Mouse (Mus musculus): ENCODE data around the gene Ncoa7. TPM values are rescaled to one million over a fixed set of nuclear protein-coding genes. Genes with fewer than 3 reads are reported as not detected.
"Not testable (repeated sequence)": the region's sequence is repeated elsewhere in the genome, so short reads cannot be mapped to it uniquely, and the experiment has no call there.

The Ncoa7 gene
- polyA plus RNA-seq, 1 experiment from 2014 or later, result 8.8 TPM

- not testable (repeated sequence) for H3K36me3 ChIP-seq; H3K4me2 ChIP-seq; H3K9me3 ChIP-seq; H3K4me1 ChIP-seq; H3K27ac ChIP-seq; ATAC-seq (ENCODE audit: insufficient number of reproducible peaks, insufficient read depth, low FRiP score, low TSS enrichment, low read depth); H3K27me3 ChIP-seq; H3K9ac ChIP-seq; H3K4me3 ChIP-seq
- 94% methylated on average over 9 of the region's 9 CpGs for WGBS
Observed at GRCm38 (mm10) chr10:30780921-30781320, 22.2 kb downstream of the Ncoa7 start.

DNA sequence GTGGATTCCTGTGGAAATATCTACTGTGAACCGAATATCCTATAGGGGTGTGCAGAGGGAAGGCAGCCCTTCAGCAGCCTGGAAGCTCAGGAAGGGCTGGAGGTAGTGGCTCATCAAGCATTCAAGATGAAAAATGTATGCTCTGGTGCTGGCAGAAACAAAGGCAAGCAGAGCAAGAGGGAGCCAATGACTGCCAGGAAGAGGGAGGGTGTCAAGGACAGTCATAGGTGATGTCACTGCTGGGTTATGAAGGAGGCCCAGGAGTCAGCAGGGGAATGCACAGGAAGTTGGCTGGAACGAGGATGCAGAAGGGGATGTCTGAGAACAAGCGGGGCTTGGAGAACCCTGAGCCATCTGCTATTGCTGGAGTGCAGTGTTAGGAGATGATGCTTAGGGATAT, 24.9 kb downstream of the Ncoa7 start:
- 72% methylated on average over 3 of the region's 3 CpGs for WGBS
- no peaks in the 10 kb centered on the region for H3K27me3 ChIP-seq

GRCm38 (mm10) chr10:30775987-30776386, 27.1 kb downstream of the Ncoa7 start:
- Histone ChIP-seq H3K4me3 (no peak overlapping the region), H3K9ac (no peak overlapping the region), H3K4me1 (peaks cover 13% of the 10 kb centered on the region; the same call in 1 of the 2 replicates), H3K36me3 (no peaks in the 10 kb centered on the region), H3K27ac (no peak overlapping the region), H3K27me3 (no peaks in the 10 kb centered on the region), H3K9me3 (no peaks in the 10 kb centered on the region), H3K4me2 (no peak overlapping the region)
- ATAC-seq (ENCODE audit: insufficient number of reproducible peaks, insufficient read depth, low FRiP score, low TSS enrichment, low read depth), result no peak
- 81% methylated on average over 2 of the region's 2 CpGs for WGBS

More for the DNA sequence above, 24.9 kb downstream of the Ncoa7 start:
- Histone ChIP-seq H3K4me1 (peaks cover 11% of the 10 kb centered on the region; the same call in 1 of the 2 replicates), H3K9me3 (no peaks in the 10 kb centered on the region), H3K4me3 (no peak overlapping the region), H3K9ac (no peak overlapping the region), H3K4me2 (no peak overlapping the region), H3K27ac (no peak overlapping the region), H3K36me3 (no peaks in the 10 kb centered on the region)
- no peak for ATAC-seq (ENCODE audit: insufficient number of reproducible peaks, insufficient read depth, low FRiP score, low TSS enrichment, low read depth)

DNA sequence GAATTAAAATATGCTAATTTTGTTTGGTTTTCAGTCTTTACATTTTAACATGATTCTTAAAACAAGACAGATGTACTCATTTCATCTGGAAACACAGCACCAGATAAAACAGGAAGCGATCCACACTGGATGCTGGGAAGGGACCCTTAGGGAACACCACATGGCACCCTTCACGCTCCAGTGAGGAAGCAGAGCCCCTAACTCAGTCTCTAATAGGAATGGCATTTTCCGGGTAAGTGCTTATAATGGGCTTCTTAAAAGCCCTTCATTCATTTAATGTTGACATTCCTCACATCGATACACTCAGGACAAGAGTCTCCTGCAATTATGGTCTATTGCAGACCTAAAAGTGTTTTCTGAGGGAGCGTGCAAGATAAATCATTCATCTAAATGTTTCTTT, 27.6 kb downstream of the Ncoa7 start:
- no peak overlapping the region for H3K9ac ChIP-seq
- no peaks in the 10 kb centered on the region for H3K9me3 ChIP-seq
- no peak for ATAC-seq (ENCODE audit: insufficient number of reproducible peaks, insufficient read depth, low FRiP score, low TSS enrichment, low read depth)
- H3K27me3 ChIP-seq, result no peaks in the 10 kb centered on the region
- 42% methylated on average over 5 of the region's 5 CpGs for WGBS
- H3K36me3 ChIP-seq, result no peaks in the 10 kb centered on the region
- no peak overlapping the region for H3K4me2 ChIP-seq
- H3K4me3 ChIP-seq, result no peak overlapping the region
- no peak overlapping the region for H3K27ac ChIP-seq
- peaks cover 13% of the 10 kb centered on the region; the same call in 1 of the 2 replicates for H3K4me1 ChIP-seq

DNA sequence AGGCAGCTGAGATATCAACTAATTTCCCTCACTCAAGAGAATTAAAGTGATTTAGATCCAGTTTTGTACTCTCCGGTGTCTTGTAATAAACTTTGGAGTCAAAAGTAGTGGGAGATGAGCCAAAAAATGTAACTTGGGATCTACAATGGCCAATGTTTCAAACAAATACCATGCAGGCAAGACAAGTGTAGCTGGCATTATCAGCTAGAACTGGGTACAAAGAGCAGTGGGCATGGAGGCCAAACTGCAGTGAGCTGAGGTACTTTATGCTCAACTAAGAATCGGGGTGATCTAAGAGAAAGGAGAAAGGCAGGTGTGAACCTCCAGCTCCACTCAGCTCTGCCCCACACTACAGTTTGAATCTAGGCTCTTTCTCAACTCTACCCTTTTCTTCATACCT, 28.7 kb downstream of the Ncoa7 start:
- no peaks in the 10 kb centered on the region for H3K27me3 ChIP-seq
- no peak overlapping the region for H3K9ac ChIP-seq
- no peak overlapping the region for H3K4me2 ChIP-seq
- 83% methylated on average over 2 of the region's 2 CpGs for WGBS
- H3K27ac ChIP-seq, result no peak overlapping the region
- no peaks in the 10 kb centered on the region for H3K9me3 ChIP-seq
- no peak overlapping the region for H3K4me3 ChIP-seq
- H3K36me3 ChIP-seq, result no peaks in the 10 kb centered on the region
- H3K4me1 ChIP-seq, result peaks cover 13% of the 10 kb centered on the region; the same call in 1 of the 2 replicates
- ATAC-seq (ENCODE audit: insufficient number of reproducible peaks, insufficient read depth, low FRiP score, low TSS enrichment, low read depth), result no peak

- 72% methylated on average over 5 of the region's 5 CpGs for WGBS
- Histone ChIP-seq H3K4me1 (peaks cover 9% of the 10 kb centered on the region; the same call in 1 of the 2 replicates), H3K27ac (no peak overlapping the region), H3K4me3 (no peak overlapping the region), H3K4me2 (no peak overlapping the region), H3K36me3 (no peaks in the 10 kb centered on the region), H3K27me3 (no peaks in the 10 kb centered on the region), H3K9me3 (no peaks in the 10 kb centered on the region), H3K9ac (no peak overlapping the region)
- no peak for ATAC-seq (ENCODE audit: insufficient number of reproducible peaks, insufficient read depth, low FRiP score, low TSS enrichment, low read depth)
Observed at GRCm38 (mm10) chr10:30773181-30773580, 29.9 kb downstream of the Ncoa7 start.

- no peak overlapping the region for H3K4me3 ChIP-seq
- peaks cover 9% of the 10 kb centered on the region; the same call in 1 of the 2 replicates for H3K4me1 ChIP-seq
- no peak overlapping the region for H3K27ac ChIP-seq
- no peaks in the 10 kb centered on the region for H3K36me3 ChIP-seq
- H3K27me3 ChIP-seq, result no peaks in the 10 kb centered on the region
- 78% methylated on average over 5 of the region's 5 CpGs for WGBS
- no peak overlapping the region for H3K4me2 ChIP-seq
- H3K9ac ChIP-seq, result no peak overlapping the region
- ATAC-seq (ENCODE audit: insufficient number of reproducible peaks, insufficient read depth, low FRiP score, low TSS enrichment, low read depth), result no peak
- peaks cover 1% of the 10 kb centered on the region; the same call in 1 of the 2 replicates for H3K9me3 ChIP-seq
Observed at GRCm38 (mm10) chr10:30771417-30772158, 31.5 kb downstream of the Ncoa7 start.

DNA sequence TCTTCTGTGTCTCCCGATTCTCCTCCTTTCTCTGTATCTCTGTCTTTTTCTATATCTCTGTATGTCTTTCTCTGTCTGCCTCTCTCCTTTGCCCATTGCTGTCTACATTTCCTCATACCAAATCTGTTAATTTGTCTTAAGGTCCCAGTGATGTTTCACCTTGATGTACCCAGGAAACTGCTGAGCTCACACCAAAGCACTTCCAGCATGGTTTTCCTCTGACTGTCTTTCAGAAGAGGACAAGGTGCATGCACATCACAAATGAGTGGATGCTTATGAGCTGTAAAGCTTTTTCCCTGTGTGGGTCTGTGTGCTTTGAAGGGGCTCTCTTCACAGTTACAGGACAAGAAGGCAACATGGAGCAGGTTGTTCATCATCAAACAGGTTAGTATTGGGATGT, 34.3 kb downstream of the Ncoa7 start:
- no peak for ATAC-seq (ENCODE audit: insufficient number of reproducible peaks, insufficient read depth, low FRiP score, low TSS enrichment, low read depth)
- Histone ChIP-seq H3K4me3 (no peak overlapping the region), H3K4me1 (0 out of 2 replicates have a peak, but pooled peaks cover 5% of the 10 kb centered on the region), H3K36me3 (no peaks in the 10 kb centered on the region; the same call in 1 of the 2 replicates), H3K27ac (no peak overlapping the region), H3K9ac (no peak overlapping the region), H3K9me3 (peaks cover 6% of the 10 kb centered on the region; the same call in 1 of the 2 replicates), H3K4me2 (no peak overlapping the region), H3K27me3 (no peaks in the 10 kb centered on the region)
- 95% methylated on average over 1 of the region's 1 CpGs for WGBS

DNA sequence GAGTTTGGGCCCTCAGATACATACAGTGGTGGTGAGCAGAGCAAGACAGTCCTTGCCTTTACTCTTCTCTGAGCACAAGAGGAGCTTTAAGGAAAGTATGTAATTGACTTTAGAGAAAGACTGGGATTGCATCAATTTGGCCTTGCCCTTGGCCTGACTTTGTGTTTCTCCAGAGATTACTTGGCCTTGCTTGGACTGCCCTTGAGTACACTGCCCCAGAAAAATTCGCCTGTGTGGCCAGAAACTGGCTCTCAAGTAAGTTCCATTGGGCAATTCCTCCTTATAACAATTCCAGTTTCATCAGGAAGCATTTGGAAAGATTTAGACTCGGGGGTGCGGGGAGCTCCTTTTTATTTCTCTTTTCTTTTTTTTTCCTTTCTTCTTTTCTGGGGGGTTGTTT, 34.9 kb downstream of the Ncoa7 start:
- no peaks in the 10 kb centered on the region for H3K27me3 ChIP-seq
- no peak overlapping the region for H3K4me3 ChIP-seq
- H3K9me3 ChIP-seq, result peaks cover 6% of the 10 kb centered on the region; the same call in 1 of the 2 replicates
- H3K9ac ChIP-seq, result no peak overlapping the region
- H3K4me1 ChIP-seq, result 0 out of 2 replicates have a peak, but pooled peaks cover 2% of the 10 kb centered on the region
- H3K36me3 ChIP-seq, result no peaks in the 10 kb centered on the region; the same call in 1 of the 2 replicates
- 87% methylated on average over 3 of the region's 3 CpGs for WGBS
- ATAC-seq (ENCODE audit: insufficient number of reproducible peaks, insufficient read depth, low FRiP score, low TSS enrichment, low read depth), result no peak
- H3K4me2 ChIP-seq, result no peak overlapping the region
- no peak overlapping the region for H3K27ac ChIP-seq

GRCm38 (mm10) chr10:30763179-30763770, 39.9 kb downstream of the Ncoa7 start:
- Histone ChIP-seq H3K27ac (no peak overlapping the region), H3K9me3 (peaks cover 6% of the 10 kb centered on the region; the same call in 1 of the 2 replicates), H3K4me1 (no peaks in the 10 kb centered on the region), H3K4me3 (no peak overlapping the region), H3K27me3 (no peaks in the 10 kb centered on the region), H3K36me3 (peaks cover 2% of the 10 kb centered on the region; the same call in 1 of the 2 replicates), H3K9ac (no peak overlapping the region), H3K4me2 (no peak overlapping the region)
- WGBS, result 84% methylated on average over 8 of the region's 8 CpGs
- ATAC-seq (ENCODE audit: insufficient number of reproducible peaks, insufficient read depth, low FRiP score, low TSS enrichment, low read depth), result no peak

- Histone ChIP-seq H3K9ac (no peak overlapping the region), H3K4me2 (no peak overlapping the region), H3K9me3 (peaks cover 6% of the 10 kb centered on the region; the same call in 1 of the 2 replicates), H3K36me3 (peaks cover 2% of the 10 kb centered on the region; the same call in 1 of the 2 replicates), H3K27ac (no peak overlapping the region), H3K4me1 (no peaks in the 10 kb centered on the region), H3K27me3 (no peaks in the 10 kb centered on the region), H3K4me3 (no peak overlapping the region)
- no peak for ATAC-seq (ENCODE audit: insufficient number of reproducible peaks, insufficient read depth, low FRiP score, low TSS enrichment, low read depth)
- WGBS, result 78% methylated on average over 4 of the region's 4 CpGs
Observed at GRCm38 (mm10) chr10:30762284-30762964, 40.7 kb downstream of the Ncoa7 start.
